Mouse (Mus musculus): Measurements from ENCODE around the gene Sap25.

- TF ChIP-seq EP300 (IDR thresholded peaks at IDR 0.05; ENCODE audit: insufficient read depth, low read depth, low read length) (no peak), CTCF (IDR thresholded peaks at IDR 0.05) (no peak)
Measured at GRCm38 (mm10) chr5:137642886-137643285, 1.8 kb downstream of the Sap25 start.

Data from heart, adult 2 months (tissue).